Mouse (Mus musculus): ENCODE measurements at regions not wholly inside any gene's neighbourhood (a gene's known extent, or its start where the extent isn't known, plus 50 kb on each side); places are given as distances from the start of the nearest gene placed in this dataset.

DNA sequence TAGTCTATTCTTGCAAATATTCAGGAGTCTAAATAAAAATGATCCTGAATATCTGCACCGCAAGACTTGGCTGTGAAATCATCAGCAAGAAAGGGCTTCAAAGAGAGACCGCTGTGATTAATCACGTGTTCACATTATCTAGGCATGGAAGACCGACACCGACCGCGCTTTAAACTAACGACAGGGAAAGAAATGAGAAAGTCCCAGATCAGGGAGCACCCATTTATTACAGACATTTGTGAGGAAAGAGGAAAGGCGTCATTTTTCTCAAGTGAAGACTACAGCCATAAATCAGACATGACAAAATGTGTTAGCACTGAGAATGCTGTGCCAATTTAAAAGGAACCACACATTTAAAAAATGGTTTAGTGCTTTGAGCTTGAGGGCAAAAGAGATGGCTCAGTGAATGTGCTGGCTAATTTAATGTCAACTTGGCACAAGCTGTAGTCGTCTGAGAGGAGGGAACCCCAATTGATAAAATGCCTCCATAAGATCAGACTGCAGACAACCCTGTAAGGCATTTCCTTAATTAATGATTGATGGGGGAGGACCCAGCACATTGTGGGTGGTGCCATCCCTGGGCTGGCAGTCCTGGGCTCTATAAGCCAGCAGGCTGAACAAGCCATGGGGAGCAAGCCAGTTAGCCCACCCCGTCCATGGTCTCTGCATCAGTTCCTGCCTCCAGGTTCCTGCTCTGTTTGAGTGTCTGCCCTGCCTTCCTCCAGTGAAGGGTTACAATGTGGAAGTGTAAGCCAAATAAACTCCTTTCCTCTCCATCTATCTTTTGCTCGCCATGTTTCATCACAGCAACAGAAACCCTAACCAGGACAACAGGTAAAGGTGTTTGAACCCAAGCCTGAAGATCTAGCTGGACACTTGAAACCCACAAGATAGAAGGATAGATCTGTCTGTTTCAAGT is 81.5 kb upstream of the Gm47985 start:
- TF ChIP-seq CTCF (conservative IDR thresholded peaks at IDR 0.05; ENCODE audit: insufficient read depth, insufficient read length, low read depth, low read length) = no peak
- TF ChIP-seq POLR2A (IDR thresholded peaks at IDR 0.05; ENCODE audit: low read depth, low read length) = no peak

All from kidney, adult 2 months (tissue).